Mouse (Mus musculus): Measurements from ENCODE around the gene Ulk4. TPM values are rescaled to one million over a fixed set of nuclear protein-coding genes. Genes with fewer than 3 reads are reported as not detected.
A peak's percentile ranks its signal among the peaks of the same experiment; 100 is the strongest.

Gene Ulk4
- polyA plus RNA-seq, 1 experiment from 2014 or later: 65.6 TPM

GRCm38 (mm10) chr9:121001681-121002540 lies 275.1 kb downstream of the Ulk4 start:
- Histone ChIP-seq H3K27ac (no peak overlapping the region), H3K27me3 (ENCODE audit: control insufficient read depth, insufficient read depth, low read length) (no peaks in the 10 kb centered on the region), H3K36me3 (replicated peaks; ENCODE audit: control insufficient read depth, insufficient read depth) (no peaks in the 10 kb centered on the region), H3K4me1 (replicated peaks; ENCODE audit: control insufficient read depth, insufficient read depth, low read length) (peaks cover 12% of the 10 kb centered on the region), H3K9ac (no peak overlapping the region), H3K4me2 (replicated peaks) (no peak overlapping the region), H3K9me3 (ENCODE audit: control insufficient read depth, low read length) (no peaks in the 10 kb centered on the region), H3K4me3 (replicated peaks; ENCODE audit: low read length) (no peak overlapping the region)
- DNase-seq (ENCODE audit: low spot score) (no peak), ATAC-seq (ENCODE audit: low FRiP score) (no peak)
- WGBS: 70% methylated on average over 15 of the region's 15 CpGs

GRCm38 (mm10) chr9:121000641-121001320 lies 276.2 kb downstream of the Ulk4 start:
- no peaks in the 10 kb centered on the region for H3K27me3 ChIP-seq (ENCODE audit: control insufficient read depth, insufficient read depth, low read length)
- no peak overlapping the region; the same call in 1 of the 2 replicates for H3K27ac ChIP-seq
- H3K4me2 ChIP-seq (replicated peaks): no peak overlapping the region
- peaks cover 12% of the 10 kb centered on the region for H3K4me1 ChIP-seq (replicated peaks; ENCODE audit: control insufficient read depth, insufficient read depth, low read length)
- DNase-seq (ENCODE audit: low spot score) (no peak), ATAC-seq (ENCODE audit: low FRiP score) (no peak)
- H3K36me3 ChIP-seq (replicated peaks; ENCODE audit: control insufficient read depth, insufficient read depth): no peaks in the 10 kb centered on the region
- H3K9ac ChIP-seq: no peak overlapping the region
- H3K4me3 ChIP-seq (replicated peaks; ENCODE audit: low read length): no peak overlapping the region
- no peaks in the 10 kb centered on the region for H3K9me3 ChIP-seq (ENCODE audit: control insufficient read depth, low read length)
- 64% methylated on average over 7 of the region's 7 CpGs for WGBS

DNA sequence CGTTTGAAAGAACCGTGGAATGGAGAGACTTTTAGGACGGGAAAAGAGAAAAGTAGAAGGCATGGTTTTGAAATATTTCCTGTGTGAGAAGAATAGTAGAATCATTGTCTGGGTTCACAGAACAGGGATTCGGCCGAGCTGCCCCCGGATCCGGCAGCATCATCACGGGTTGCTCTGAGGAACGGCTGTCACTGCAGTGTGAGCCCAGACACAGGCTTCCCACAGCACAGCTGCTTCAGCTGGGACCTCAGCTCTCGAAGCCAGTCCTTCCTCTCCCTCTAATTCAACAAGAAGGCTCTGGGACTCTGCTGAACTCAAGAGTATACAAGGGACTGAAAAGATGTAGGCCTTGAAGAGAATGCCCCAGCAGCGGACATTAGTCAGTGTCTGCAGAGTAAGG lies 278.3 kb downstream of the Ulk4 start:
- ATAC-seq (ENCODE audit: low FRiP score): no peak
- 0 out of 2 replicates have a peak overlapping the region, but pooled peaks have one; percentile 8 for H3K9ac ChIP-seq
- H3K4me1 ChIP-seq (replicated peaks; ENCODE audit: control insufficient read depth, insufficient read depth, low read length): peaks cover 24% of the 10 kb centered on the region
- no peaks in the 10 kb centered on the region for H3K36me3 ChIP-seq (replicated peaks; ENCODE audit: control insufficient read depth, insufficient read depth)
- H3K27ac ChIP-seq: no peak overlapping the region
- H3K9me3 ChIP-seq (ENCODE audit: control insufficient read depth, low read length): no peaks in the 10 kb centered on the region
- WGBS: 75% methylated on average over 11 of the region's 11 CpGs
- no peak for DNase-seq (ENCODE audit: low spot score)
- no peak overlapping the region for H3K4me2 ChIP-seq (replicated peaks)
- no peak overlapping the region for H3K4me3 ChIP-seq (replicated peaks; ENCODE audit: low read length)
- no peaks in the 10 kb centered on the region for H3K27me3 ChIP-seq (ENCODE audit: control insufficient read depth, insufficient read depth, low read length)

DNA sequence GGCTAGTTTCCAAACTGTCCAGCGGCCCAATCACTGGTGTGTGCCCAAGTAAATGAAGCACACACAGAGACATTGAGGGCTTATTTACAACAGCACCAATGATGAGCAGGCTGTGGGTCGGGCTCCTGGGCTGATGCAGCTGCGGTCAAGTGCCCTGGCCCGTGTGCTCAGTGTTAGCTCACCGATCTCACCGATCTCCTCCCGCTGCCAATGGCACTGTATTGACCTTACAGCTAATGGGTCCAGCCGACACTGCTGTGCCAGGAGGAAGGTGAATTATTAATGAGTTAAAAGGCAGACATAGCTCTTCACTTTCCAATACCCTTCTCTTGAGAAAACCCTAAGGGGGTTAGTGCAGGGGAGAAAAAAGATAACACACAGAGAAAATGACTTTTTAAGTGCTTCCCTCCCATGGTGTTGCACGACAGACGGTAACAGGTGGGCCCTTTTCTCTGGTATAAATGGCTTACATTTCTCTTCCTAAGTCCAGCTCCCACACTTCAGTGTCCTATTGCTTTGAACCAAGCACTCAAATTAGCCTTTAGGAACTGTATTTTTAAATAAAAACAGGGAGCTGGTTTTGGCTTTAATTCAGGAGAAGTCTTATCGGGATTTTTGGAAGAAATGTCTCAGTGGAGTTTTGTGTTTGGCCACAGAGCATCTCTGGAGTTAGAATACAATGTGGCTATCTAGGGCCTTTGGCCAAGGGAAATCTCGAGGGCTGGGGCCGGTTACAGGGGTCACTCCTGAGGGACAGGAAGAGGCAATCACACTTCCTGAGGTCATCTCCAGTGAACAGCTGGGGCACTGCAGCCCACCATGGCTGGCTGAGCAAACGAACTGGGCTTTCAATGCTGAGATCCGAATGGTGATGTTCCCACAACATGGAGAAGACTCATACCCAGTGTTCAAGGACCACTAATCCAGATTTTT lies 282.5 kb downstream of the Ulk4 start:
- peak; percentile 25; the same call in 1 of the 2 replicates for ATAC-seq (ENCODE audit: low FRiP score)
- H3K27me3 ChIP-seq (ENCODE audit: control insufficient read depth, insufficient read depth, low read length): no peaks in the 10 kb centered on the region

GRCm38 (mm10) chr9:120993004-120993403 lies 284.0 kb downstream of the Ulk4 start:
- H3K36me3 ChIP-seq (replicated peaks; ENCODE audit: control insufficient read depth, insufficient read depth): no peaks in the 10 kb centered on the region
- H3K9ac ChIP-seq: no peak overlapping the region
- ATAC-seq (ENCODE audit: low FRiP score) (no peak), DNase-seq (ENCODE audit: low spot score) (peak; percentile 39)
- no peaks in the 10 kb centered on the region for H3K9me3 ChIP-seq (ENCODE audit: control insufficient read depth, low read length)
- H3K27me3 ChIP-seq (ENCODE audit: control insufficient read depth, insufficient read depth, low read length): no peaks in the 10 kb centered on the region
- H3K27ac ChIP-seq: peak overlapping the region; percentile 63
- peaks cover 47% of the 10 kb centered on the region for H3K4me1 ChIP-seq (replicated peaks; ENCODE audit: control insufficient read depth, insufficient read depth, low read length)
- no peak overlapping the region for H3K4me2 ChIP-seq (replicated peaks)
- H3K4me3 ChIP-seq (replicated peaks; ENCODE audit: low read length): no peak overlapping the region
- WGBS: 32% methylated on average over 10 of the region's 10 CpGs

More for the DNA sequence above, 282.5 kb downstream of the Ulk4 start:
- H3K4me3 ChIP-seq (replicated peaks; ENCODE audit: low read length): no peak overlapping the region
- 67% methylated on average over 15 of the region's 15 CpGs for WGBS
- no peak overlapping the region for H3K9ac ChIP-seq
- no peak for DNase-seq (ENCODE audit: low spot score)
- H3K27ac ChIP-seq: 0 out of 2 replicates have a peak overlapping the region, but pooled peaks have one; percentile 63
- no peaks in the 10 kb centered on the region for H3K36me3 ChIP-seq (replicated peaks; ENCODE audit: control insufficient read depth, insufficient read depth)
- no peak overlapping the region for H3K4me2 ChIP-seq (replicated peaks)
- peaks cover 37% of the 10 kb centered on the region for H3K4me1 ChIP-seq (replicated peaks; ENCODE audit: control insufficient read depth, insufficient read depth, low read length)
- no peaks in the 10 kb centered on the region for H3K9me3 ChIP-seq (ENCODE audit: control insufficient read depth, low read length)

DNA sequence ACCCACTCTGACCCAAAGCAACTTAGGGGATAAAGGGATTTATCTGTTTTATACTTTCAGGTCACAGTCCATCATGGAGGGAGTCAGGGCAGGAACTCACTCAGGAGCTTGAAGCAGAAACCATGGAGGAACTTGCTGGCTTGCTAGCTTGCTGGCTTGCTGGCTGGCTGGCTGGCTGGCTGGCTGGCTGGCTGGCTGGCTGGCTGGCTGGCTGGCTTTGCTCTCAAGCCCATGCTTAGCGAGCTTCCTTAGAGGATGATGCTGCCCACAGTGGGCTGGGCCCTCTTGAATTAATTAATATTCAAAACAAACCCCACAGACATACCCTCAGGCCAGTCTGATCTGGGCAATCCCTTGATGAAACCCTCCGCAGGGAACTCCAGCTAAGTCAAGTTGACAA lies 285.2 kb downstream of the Ulk4 start:
- WGBS: 72% methylated on average over 2 of the region's 2 CpGs
- no peaks in the 10 kb centered on the region for H3K9me3 ChIP-seq (ENCODE audit: control insufficient read depth, low read length)
- DNase-seq (ENCODE audit: low spot score): no peak
- no peak overlapping the region for H3K27ac ChIP-seq
- ATAC-seq (ENCODE audit: low FRiP score): no peak
- H3K4me1 ChIP-seq (replicated peaks; ENCODE audit: control insufficient read depth, insufficient read depth, low read length): peaks cover 52% of the 10 kb centered on the region
- no peak overlapping the region for H3K4me3 ChIP-seq (replicated peaks; ENCODE audit: low read length)
- no peaks in the 10 kb centered on the region for H3K36me3 ChIP-seq (replicated peaks; ENCODE audit: control insufficient read depth, insufficient read depth)
- no peak overlapping the region for H3K9ac ChIP-seq
- H3K4me2 ChIP-seq (replicated peaks): no peak overlapping the region
- H3K27me3 ChIP-seq (ENCODE audit: control insufficient read depth, insufficient read depth, low read length): no peaks in the 10 kb centered on the region

- no peaks in the 10 kb centered on the region for H3K27me3 ChIP-seq (ENCODE audit: control insufficient read depth, insufficient read depth, low read length)
- no peaks in the 10 kb centered on the region for H3K36me3 ChIP-seq (replicated peaks; ENCODE audit: control insufficient read depth, insufficient read depth)
- no peaks in the 10 kb centered on the region for H3K9me3 ChIP-seq (ENCODE audit: control insufficient read depth, low read length)
- 45% methylated on average over 15 of the region's 15 CpGs for WGBS
- H3K9ac ChIP-seq: no peak overlapping the region
- H3K4me1 ChIP-seq (replicated peaks; ENCODE audit: control insufficient read depth, insufficient read depth, low read length): peaks cover 52% of the 10 kb centered on the region
- no peak overlapping the region for H3K4me2 ChIP-seq (replicated peaks)
- DNase-seq (ENCODE audit: low spot score) (no peak), ATAC-seq (ENCODE audit: low FRiP score) (no peak)
- H3K4me3 ChIP-seq (replicated peaks; ENCODE audit: low read length): no peak overlapping the region
- no peak overlapping the region for H3K27ac ChIP-seq
Measured at GRCm38 (mm10) chr9:120989806-120990700, 286.9 kb downstream of the Ulk4 start.

- 31% methylated on average over 9 of the region's 9 CpGs for WGBS
- 0 out of 2 replicates have a peak overlapping the region, but pooled peaks have one; percentile 53 for H3K27ac ChIP-seq
- H3K9ac ChIP-seq: no peak overlapping the region
- no peaks in the 10 kb centered on the region for H3K27me3 ChIP-seq (ENCODE audit: control insufficient read depth, insufficient read depth, low read length)
- no peaks in the 10 kb centered on the region for H3K9me3 ChIP-seq (ENCODE audit: control insufficient read depth, low read length)
- ATAC-seq (ENCODE audit: low FRiP score): peak; percentile 36; the same call in 1 of the 2 replicates
- H3K36me3 ChIP-seq (replicated peaks; ENCODE audit: control insufficient read depth, insufficient read depth): no peaks in the 10 kb centered on the region
- no peak overlapping the region for H3K4me2 ChIP-seq (replicated peaks)
- H3K4me3 ChIP-seq (replicated peaks; ENCODE audit: low read length): no peak overlapping the region
- peaks cover 34% of the 10 kb centered on the region for H3K4me1 ChIP-seq (replicated peaks; ENCODE audit: control insufficient read depth, insufficient read depth, low read length)
- DNase-seq (ENCODE audit: low spot score): no peak
Measured at GRCm38 (mm10) chr9:120988088-120988487, 288.9 kb downstream of the Ulk4 start.

All from hindbrain, embryonic 14.5 days (tissue).